Mouse (Mus musculus) v-Abl transformed pro-B cells (cell line): ENCODE data around the gene Hinfp.

Experiments
- in situ Hi-C, 2 experiments: fragments of 400-800 bp; cut with MboI; formaldehyde crosslinking; loops; one replicate each; pipeline ENCODE4 v1.15.1; 2025; ENCODE audit not compliant: unreplicated experiment in 2 of 2

The Hinfp gene

GRCm38 (mm10) chr9:44267319-44268026, 38.0 kb downstream of the Hinfp start:
- in situ Hi-C loops, result loop anchor here (5.0 to 25.0 kb wide), 3 partner anchors 140 to 280 kb away; no protein-coding TSS in a partner anchor

- in situ Hi-C loops, result loop anchor here (5.0 to 25.0 kb wide), 3 partner anchors 139 to 279 kb away; no protein-coding TSS in a partner anchor
Measured at GRCm38 (mm10) chr9:44266478-44267226, 38.8 kb downstream of the Hinfp start.

DNA sequence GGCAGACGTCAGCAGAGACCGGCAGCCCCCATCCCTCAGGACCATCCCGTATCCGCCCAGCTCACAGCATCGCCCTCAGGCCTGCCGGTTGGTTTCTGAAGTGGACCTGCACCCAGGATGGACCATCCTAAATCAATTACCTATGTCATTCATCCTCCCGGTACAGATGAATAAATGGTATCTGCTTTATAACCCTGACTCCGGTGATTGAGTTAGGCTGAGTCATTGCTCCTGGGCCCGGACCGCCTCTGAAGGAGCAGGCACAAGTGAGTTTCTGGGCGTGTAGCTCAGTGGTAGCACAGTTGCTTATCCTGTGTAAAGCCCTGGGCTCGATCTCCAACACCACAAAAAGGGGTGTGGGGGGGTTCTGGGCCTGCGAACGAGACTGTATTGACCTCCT, 44.1 kb downstream of the Hinfp start:
- in situ Hi-C loops, result loop anchor here in 1 of 2 experiments (10.0 to 25.0 kb wide), 2 partner anchors 137 to 274 kb away; no protein-coding TSS in a partner anchor

GRCm38 (mm10) chr9:44259014-44259413, 46.5 kb downstream of the Hinfp start:
- in situ Hi-C loops, result loop anchor here in 1 of 2 experiments (25.0 kb wide), 1 partner anchor 272 kb away; no protein-coding TSS in a partner anchor

DNA sequence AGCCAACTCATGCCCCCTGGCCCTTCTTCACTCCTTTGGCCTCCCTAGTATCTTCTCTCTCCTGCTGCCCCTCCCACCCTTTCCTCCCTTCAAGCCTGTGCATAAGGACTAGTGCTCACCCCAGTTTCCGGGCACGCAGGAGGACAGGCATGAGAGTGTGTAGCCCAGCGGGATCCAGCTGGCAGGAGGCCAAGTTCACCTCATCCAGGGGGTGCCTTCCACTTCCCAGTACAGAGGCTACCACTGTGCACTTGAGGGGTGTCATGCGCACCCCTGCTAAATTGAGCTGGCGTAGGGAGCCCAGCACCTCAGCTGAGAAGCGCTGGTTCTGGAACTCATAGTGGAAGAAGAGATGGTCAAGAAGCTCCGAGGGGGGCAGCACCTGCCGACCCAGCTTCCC, 49.3 kb downstream of the Hinfp start:
- in situ Hi-C loops, result loop anchor here in 1 of 2 experiments (25.0 kb wide), 1 partner anchor 269 kb away; no protein-coding TSS in a partner anchor

DNA sequence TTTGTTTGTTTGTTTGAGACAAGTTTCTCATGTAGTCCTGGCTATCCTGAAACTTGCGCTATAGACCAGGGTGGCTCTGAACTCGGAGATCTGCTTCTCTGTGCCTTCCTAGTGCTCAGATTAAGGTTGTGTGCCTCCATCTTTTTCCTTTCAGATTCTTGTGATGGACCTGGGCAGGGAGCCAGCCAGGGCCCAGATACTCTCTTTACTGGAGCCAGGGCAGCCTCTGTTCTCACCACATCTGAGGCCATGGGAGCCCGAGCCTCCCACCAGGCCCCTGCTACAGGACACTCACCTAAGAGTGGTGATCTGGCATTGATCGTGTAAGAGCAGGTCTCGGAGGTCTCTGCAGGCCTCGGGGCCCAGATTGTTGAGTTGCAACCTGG, 50.3 kb downstream of the Hinfp start:
- in situ Hi-C loops, result loop anchor here in 1 of 2 experiments (25.0 kb wide), 1 partner anchor 268 kb away; no protein-coding TSS in a partner anchor

GRCm38 (mm10) chr9:44254508-44255135, 50.8 kb downstream of the Hinfp start:
- in situ Hi-C loops, result loop anchor here in 1 of 2 experiments (25.0 kb wide), 1 partner anchor 267 kb away; no protein-coding TSS in a partner anchor

- in situ Hi-C loops, result loop anchor here in 1 of 2 experiments (25.0 kb wide), 1 partner anchor 266 kb away; no protein-coding TSS in a partner anchor
Measured at GRCm38 (mm10) chr9:44253441-44253840, 52.0 kb downstream of the Hinfp start.

DNA sequence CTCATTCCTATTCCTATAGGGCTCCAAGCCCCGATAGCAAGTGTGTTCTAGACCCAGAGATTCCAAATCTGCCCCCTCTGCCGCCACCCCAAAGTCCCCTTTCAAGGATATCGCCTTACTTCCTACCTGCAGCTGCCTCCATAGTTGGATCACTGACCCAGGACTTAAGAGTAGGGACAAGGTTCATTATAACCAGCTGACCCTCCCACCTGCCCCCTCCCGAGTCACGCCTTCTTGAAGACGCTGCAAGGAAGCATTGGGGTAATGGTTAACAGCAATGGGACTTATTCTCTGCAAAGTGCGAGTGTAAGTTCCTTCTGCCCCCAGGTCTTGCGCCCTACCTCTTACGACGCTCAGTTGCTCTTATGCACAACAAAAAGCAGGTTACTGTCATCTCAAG, 54.2 kb downstream of the Hinfp start, which contains the start of gene Pdzd3:
Gene Pdzd3 (minus strand): TSS at position 158 of the 400 bp plus-strand sequence.
- in situ Hi-C loops, result loop anchor here in 1 of 2 experiments (25.0 kb wide), 1 partner anchor 264 kb away; no protein-coding TSS in a partner anchor

DNA sequence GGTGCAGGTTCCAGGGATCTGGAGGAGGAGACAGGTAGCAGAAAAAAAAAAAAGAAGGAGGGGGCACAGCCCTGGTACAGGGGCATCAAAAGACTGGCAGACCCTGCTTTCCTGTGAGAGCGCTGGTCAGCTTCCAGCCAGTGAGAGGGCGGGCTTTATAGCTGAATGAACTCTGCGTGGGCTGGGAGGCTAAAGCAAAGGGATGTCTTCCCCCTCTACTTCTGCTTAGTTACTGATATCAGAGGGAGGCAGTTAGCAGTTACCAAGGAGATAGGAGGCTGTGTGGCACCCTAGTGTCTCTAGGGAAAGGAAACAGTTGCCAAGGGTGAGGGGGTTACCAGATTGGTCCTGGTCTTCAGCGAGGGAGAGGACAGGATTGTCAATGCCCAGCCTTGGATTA, 55.0 kb downstream of the Hinfp start:
- in situ Hi-C loops, result loop anchor here in 1 of 2 experiments (25.0 kb wide), 1 partner anchor 263 kb away; no protein-coding TSS in a partner anchor

DNA sequence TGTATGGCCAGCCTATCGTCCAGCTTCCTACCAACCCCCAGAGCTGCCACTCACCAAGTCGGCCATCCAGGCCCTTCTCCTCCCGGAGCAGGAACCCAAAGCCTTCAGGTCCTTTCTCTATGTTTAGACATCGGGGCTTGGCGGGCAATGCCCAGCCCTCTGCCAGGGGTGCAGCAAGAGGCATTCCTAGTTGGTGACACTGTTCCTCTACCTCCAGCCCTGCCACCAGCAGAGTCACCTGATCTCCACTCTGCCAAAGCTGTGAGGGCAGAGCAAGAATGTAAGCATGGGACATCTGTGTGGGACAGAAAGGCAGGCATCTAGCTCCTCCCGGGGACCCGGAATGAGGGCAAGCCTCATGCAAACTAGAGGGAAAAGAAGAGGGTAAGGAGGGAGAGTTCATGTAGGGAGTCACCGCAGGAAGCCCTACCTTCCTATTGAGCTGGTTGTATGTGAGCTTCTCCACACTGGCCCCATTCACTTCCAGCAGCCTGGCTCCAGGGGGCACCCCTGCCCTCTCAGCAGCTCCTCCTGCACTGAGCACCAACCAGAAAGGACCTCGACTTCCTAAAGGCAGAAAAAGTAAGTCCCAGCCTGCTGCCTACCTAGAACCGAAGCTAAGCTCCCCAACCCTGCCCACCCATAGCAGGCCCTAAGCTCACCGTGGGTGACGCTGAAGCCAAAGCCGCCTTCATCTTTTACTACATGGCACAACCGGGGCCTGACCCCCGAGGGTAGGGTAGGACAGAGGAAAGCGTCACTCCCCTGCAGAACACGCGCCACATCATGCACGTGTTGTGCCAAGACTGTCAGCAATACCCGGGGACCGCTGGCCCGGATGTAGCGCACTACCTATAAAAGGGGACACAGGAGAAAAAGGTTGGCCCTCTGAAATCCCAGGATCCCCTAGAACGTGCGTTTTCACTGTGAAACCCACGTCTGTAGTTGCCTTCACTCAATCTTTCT, 56.0 kb downstream of the Hinfp start:
- in situ Hi-C loops, result loop anchor here in 1 of 2 experiments (10.0 to 25.0 kb wide), 2 partner anchors 95 to 262 kb away; partner anchors contain the start of gene Hmbs

- in situ Hi-C loops, result loop anchor here in 1 of 2 experiments (10.0 kb wide), 1 partner anchor 97 kb away; the partner anchor contains the start of gene Hmbs
Measured at GRCm38 (mm10) chr9:44247907-44248306, 57.6 kb downstream of the Hinfp start.

DNA sequence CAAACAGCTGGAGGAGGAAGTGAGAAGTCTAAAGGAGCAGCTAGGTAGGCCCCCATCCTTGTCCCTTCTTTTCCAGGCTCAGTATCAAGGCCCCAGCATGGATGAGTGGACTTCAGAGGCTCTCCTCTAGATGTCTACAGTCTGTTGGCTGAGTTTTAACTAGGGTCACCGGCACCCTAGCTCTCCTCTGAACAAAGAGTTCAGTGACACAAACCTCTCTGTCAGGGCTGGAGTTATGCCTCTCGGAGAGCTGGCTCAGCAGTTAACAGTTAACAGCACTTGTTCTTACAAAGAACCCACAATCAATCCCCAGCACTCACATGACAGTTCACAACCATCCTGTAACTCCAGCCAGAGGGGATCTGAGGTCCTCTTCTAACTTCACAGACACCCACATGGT, 61.9 kb downstream of the Hinfp start:
- in situ Hi-C loops, result loop anchor here in 1 of 2 experiments (10.0 kb wide), 1 partner anchor 101 kb away; the partner anchor contains the start of gene Hmbs
